Mouse (Mus musculus): Measurements from ENCODE around the gene Zfyve21. TPM values are rescaled to one million over a fixed set of nuclear protein-coding genes. Genes with fewer than 3 reads are reported as not detected.

Gene Zfyve21
- polyA plus RNA-seq, 1 experiment: not detected

DNA sequence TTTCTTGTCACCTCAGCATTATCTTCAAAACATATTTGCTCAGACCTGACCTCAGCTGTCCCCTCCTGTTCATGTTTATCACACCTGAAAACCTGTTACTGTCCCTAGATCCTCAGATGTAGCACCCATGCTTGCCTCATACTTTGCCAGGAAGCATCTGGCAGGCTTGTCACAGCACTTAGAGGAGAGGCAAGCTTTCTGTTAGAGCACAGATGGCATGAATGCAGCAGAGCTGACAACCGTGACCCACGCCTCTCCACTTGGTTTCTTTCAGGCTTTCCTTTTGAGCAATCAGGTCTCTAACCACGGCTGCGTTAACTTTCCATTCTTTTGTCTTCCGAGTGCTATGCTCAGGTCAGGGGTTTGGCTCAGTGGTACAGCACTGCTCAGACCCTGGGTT is 15.5 kb downstream of the Zfyve21 start:
- Histone ChIP-seq H3K27ac (ENCODE audit: insufficient read depth, low read depth, low read length) (no peak overlapping the region), H3K4me3 (ENCODE audit: insufficient read depth, low read depth, low read length) (no peak overlapping the region), H3K4me1 (ENCODE audit: control insufficient read depth, insufficient read depth, low read length) (no peaks in the 10 kb centered on the region; the same call in 1 of the 2 replicates)
- TF ChIP-seq CTCF (IDR thresholded peaks at IDR 0.05; ENCODE audit: insufficient read depth, low read depth, low read length) (no peak), POLR2A (IDR thresholded peaks at IDR 0.05; ENCODE audit: insufficient read depth, low read depth, low read length) (no peak)
- WGBS: 60% methylated on average over 5 of the region's 5 CpGs

- Histone ChIP-seq H3K4me3 (ENCODE audit: insufficient read depth, low read depth, low read length) (no peak overlapping the region), H3K4me1 (ENCODE audit: control insufficient read depth, insufficient read depth, low read length) (no peaks in the 10 kb centered on the region; the same call in 1 of the 2 replicates), H3K27ac (ENCODE audit: insufficient read depth, low read depth, low read length) (no peak overlapping the region)
- 69% methylated on average over 9 of the region's 9 CpGs for WGBS
- TF ChIP-seq CTCF (IDR thresholded peaks at IDR 0.05; ENCODE audit: insufficient read depth, low read depth, low read length): no peak
- TF ChIP-seq POLR2A (IDR thresholded peaks at IDR 0.05; ENCODE audit: insufficient read depth, low read depth, low read length): no peak
These were observed 16.0 kb downstream of the Zfyve21 start for GRCm38 (mm10) chr12:111829954-111830353.

DNA sequence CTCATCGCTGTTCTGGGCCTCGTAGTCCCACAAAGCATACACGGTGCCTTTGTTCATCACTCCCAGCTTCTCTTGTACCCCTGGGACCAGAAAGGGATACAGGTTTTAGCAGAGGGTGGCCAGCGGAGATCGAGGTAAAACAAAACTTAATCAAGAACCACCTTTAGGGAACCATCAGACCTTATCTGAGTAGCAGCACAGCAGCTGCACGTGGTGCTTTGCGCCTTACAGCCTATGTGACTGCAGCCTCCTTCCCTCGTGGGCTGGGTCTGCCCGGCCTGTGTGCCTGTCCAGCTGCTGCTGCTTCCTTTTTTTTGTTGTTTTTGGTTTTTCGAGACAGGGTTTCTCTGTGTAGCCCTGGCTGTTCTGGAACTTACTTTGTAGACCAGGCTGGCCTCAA is 16.4 kb downstream of the Zfyve21 start:
- TF ChIP-seq POLR2A (IDR thresholded peaks at IDR 0.05; ENCODE audit: insufficient read depth, low read depth, low read length) (no peak), CTCF (IDR thresholded peaks at IDR 0.05; ENCODE audit: insufficient read depth, low read depth, low read length) (no peak)
- WGBS: 86% methylated on average over 10 of the region's 10 CpGs
- H3K4me3 ChIP-seq (ENCODE audit: insufficient read depth, low read depth, low read length): no peak overlapping the region
- H3K27ac ChIP-seq (ENCODE audit: insufficient read depth, low read depth, low read length): no peak overlapping the region
- H3K4me1 ChIP-seq (ENCODE audit: control insufficient read depth, insufficient read depth, low read length): no peaks in the 10 kb centered on the region; the same call in 1 of the 2 replicates

DNA sequence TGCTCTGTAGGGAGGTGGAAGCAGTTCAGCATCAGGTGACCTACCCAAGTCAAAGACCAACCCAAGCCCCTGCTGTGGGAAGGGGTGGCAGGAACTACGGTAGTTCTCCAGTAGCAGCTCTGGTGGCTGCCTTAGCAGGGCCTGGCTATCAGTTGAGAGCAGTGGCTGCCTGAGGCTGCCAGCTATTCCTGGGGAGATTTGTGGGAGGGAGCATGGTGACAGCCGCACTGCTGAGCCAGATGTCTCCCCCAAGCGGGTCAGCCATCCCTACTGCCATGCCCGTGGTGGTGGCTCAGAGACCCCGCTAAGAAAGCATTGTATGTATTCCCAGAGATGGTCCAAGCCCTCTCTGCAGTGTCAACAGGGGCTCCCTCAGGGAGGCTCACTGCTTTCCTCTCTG is 18.7 kb downstream of the Zfyve21 start:
- WGBS: 53% methylated on average over 5 of the region's 5 CpGs
- TF ChIP-seq CTCF (IDR thresholded peaks at IDR 0.05; ENCODE audit: insufficient read depth, low read depth, low read length) (no peak), POLR2A (IDR thresholded peaks at IDR 0.05; ENCODE audit: insufficient read depth, low read depth, low read length) (no peak)
- Histone ChIP-seq H3K27ac (ENCODE audit: insufficient read depth, low read depth, low read length) (no peak overlapping the region), H3K4me3 (ENCODE audit: insufficient read depth, low read depth, low read length) (no peak overlapping the region), H3K4me1 (ENCODE audit: control insufficient read depth, insufficient read depth, low read length) (no peaks in the 10 kb centered on the region; the same call in 1 of the 2 replicates)

GRCm38 (mm10) chr12:111833457-111833856 is 19.5 kb downstream of the Zfyve21 start:
- TF ChIP-seq POLR2A (IDR thresholded peaks at IDR 0.05; ENCODE audit: insufficient read depth, low read depth, low read length) (no peak), CTCF (IDR thresholded peaks at IDR 0.05; ENCODE audit: insufficient read depth, low read depth, low read length) (no peak)
- H3K4me3 ChIP-seq (ENCODE audit: insufficient read depth, low read depth, low read length): no peak overlapping the region
- whole genome bisulfite sequencing: 88% methylated on average over 10 of the region's 10 CpGs
- H3K27ac ChIP-seq (ENCODE audit: insufficient read depth, low read depth, low read length): no peak overlapping the region
- no peaks in the 10 kb centered on the region; the same call in 1 of the 2 replicates for H3K4me1 ChIP-seq (ENCODE audit: control insufficient read depth, insufficient read depth, low read length)

GRCm38 (mm10) chr12:111842565-111843433 is 28.8 kb downstream of the Zfyve21 start:
- TF ChIP-seq POLR2A (IDR thresholded peaks at IDR 0.05; ENCODE audit: insufficient read depth, low read depth, low read length): no peak
- no peak for TF ChIP-seq CTCF (IDR thresholded peaks at IDR 0.05; ENCODE audit: insufficient read depth, low read depth, low read length)
- WGBS: 83% methylated on average over 15 of the region's 15 CpGs
- Histone ChIP-seq H3K27ac (ENCODE audit: insufficient read depth, low read depth, low read length) (no peak overlapping the region), H3K4me1 (ENCODE audit: control insufficient read depth, insufficient read depth, low read length) (peaks cover 3% of the 10 kb centered on the region; the same call in 1 of the 2 replicates), H3K4me3 (ENCODE audit: insufficient read depth, low read depth, low read length) (no peak overlapping the region)

- 45% methylated on average over 2 of the region's 2 CpGs for WGBS
- TF ChIP-seq POLR2A (IDR thresholded peaks at IDR 0.05; ENCODE audit: insufficient read depth, low read depth, low read length) (no peak), CTCF (IDR thresholded peaks at IDR 0.05; ENCODE audit: insufficient read depth, low read depth, low read length) (no peak)
- no peak overlapping the region for H3K27ac ChIP-seq (ENCODE audit: insufficient read depth, low read depth, low read length)
These were observed 29.5 kb downstream of the Zfyve21 start for GRCm38 (mm10) chr12:111843470-111843869.

DNA sequence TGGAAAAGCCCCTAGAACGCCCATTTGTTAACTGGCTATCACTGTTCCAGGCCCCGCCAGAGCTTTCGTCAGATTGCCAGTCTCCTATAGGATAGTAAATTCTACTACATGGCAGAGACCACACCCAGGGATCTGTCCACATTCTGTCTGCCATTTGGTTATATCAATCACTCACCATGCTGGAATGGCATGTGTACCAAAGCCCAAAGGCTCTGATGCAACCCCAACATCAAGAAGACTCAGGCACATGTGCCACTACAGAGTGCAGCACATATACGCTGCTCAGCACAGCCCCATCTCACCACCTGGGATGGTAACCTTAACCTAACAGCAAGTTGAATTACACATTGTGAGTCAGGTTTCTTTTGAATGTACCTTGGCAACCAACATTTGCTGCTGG is 32.0 kb downstream of the Zfyve21 start:
- no peak overlapping the region for H3K27ac ChIP-seq (ENCODE audit: insufficient read depth, low read depth, low read length)
- TF ChIP-seq CTCF (IDR thresholded peaks at IDR 0.05; ENCODE audit: insufficient read depth, low read depth, low read length) (no peak), POLR2A (IDR thresholded peaks at IDR 0.05; ENCODE audit: insufficient read depth, low read depth, low read length) (no peak)
- no peak overlapping the region for H3K4me3 ChIP-seq (ENCODE audit: insufficient read depth, low read depth, low read length)
- peaks cover 3% of the 10 kb centered on the region; the same call in 1 of the 2 replicates for H3K4me1 ChIP-seq (ENCODE audit: control insufficient read depth, insufficient read depth, low read length)
- 93% methylated on average over 4 of the region's 4 CpGs for WGBS

More at GRCm38 (mm10) chr12:111843470-111843869, 29.5 kb downstream of the Zfyve21 start:
- no peak overlapping the region for H3K4me3 ChIP-seq (ENCODE audit: insufficient read depth, low read depth, low read length)
- H3K4me1 ChIP-seq (ENCODE audit: control insufficient read depth, insufficient read depth, low read length): peaks cover 3% of the 10 kb centered on the region; the same call in 1 of the 2 replicates

DNA sequence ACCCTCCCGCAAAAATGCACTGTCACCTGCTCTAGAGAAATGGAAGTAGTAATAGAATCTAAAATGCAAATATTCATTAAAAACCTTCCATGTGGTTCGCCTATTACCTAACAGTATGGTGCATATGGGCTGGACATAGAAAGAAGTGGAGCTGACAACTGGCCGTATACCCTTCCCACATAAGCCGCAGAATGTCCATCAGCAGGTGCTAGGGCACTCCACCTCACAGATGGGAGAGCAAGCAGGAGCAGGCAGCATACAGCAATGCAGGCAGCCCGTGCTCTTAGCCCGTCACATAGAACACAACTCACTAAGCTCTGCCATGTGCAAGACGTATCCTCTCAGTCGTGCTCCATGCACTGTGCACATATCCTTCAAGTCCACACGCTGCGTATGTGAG is 32.8 kb downstream of the Zfyve21 start:
- peaks cover 3% of the 10 kb centered on the region; the same call in 1 of the 2 replicates for H3K4me1 ChIP-seq (ENCODE audit: control insufficient read depth, insufficient read depth, low read length)
- TF ChIP-seq POLR2A (IDR thresholded peaks at IDR 0.05; ENCODE audit: insufficient read depth, low read depth, low read length): no peak
- no peak for TF ChIP-seq CTCF (IDR thresholded peaks at IDR 0.05; ENCODE audit: insufficient read depth, low read depth, low read length)
- no peak overlapping the region for H3K4me3 ChIP-seq (ENCODE audit: insufficient read depth, low read depth, low read length)
- no peak overlapping the region for H3K27ac ChIP-seq (ENCODE audit: insufficient read depth, low read depth, low read length)
- WGBS: 91% methylated on average over 10 of the region's 10 CpGs
